Mouse (Mus musculus): ENCODE measurements around the gene Uba52. TPM values are rescaled to one million over a fixed set of nuclear protein-coding genes. Genes with fewer than 3 reads are reported as not detected.

The Uba52 gene
- polyA plus RNA-seq, 1 experiment from 2014 or later = 751 TPM

- Histone ChIP-seq H3K4me1 (peaks cover 57% of the 10 kb centered on the region), H3K27me3 (ENCODE audit: insufficient read depth, poor library complexity, severe bottlenecking) (no peaks in the 10 kb centered on the region), H3K4me3 (no peak overlapping the region), H3K9me3 (no peaks in the 10 kb centered on the region), H3K36me3 (peaks cover 11% of the 10 kb centered on the region; the same call in 1 of the 2 replicates), H3K27ac (peak overlapping the region; percentile 30; the same call in 1 of the 2 replicates)
- 76% methylated on average over 4 of the region's 4 CpGs for WGBS
- DNase-seq (ENCODE audit: low spot score) = no peak
Observed at GRCm38 (mm10) chr8:70463306-70463705, 47.3 kb downstream of the Uba52 start.

GRCm38 (mm10) chr8:70462516-70462813, 48.1 kb downstream of the Uba52 start:
- 0 out of 2 replicates have a peak overlapping the region, but pooled peaks have one; percentile 18 for H3K27ac ChIP-seq
- no peak for DNase-seq (ENCODE audit: low spot score)

GRCm38 (mm10) chr8:70461765-70462515, 48.7 kb downstream of the Uba52 start:
- Histone ChIP-seq H3K27me3 (ENCODE audit: insufficient read depth, poor library complexity, severe bottlenecking) (no peaks in the 10 kb centered on the region), H3K36me3 (peaks cover 10% of the 10 kb centered on the region; the same call in 1 of the 2 replicates), H3K9me3 (no peaks in the 10 kb centered on the region), H3K4me1 (peaks cover 57% of the 10 kb centered on the region), H3K4me3 (no peak overlapping the region), H3K27ac (peak overlapping the region; percentile 50; the same call in 1 of the 2 replicates)
- no peak for DNase-seq (ENCODE audit: low spot score)
- 77% methylated on average over 16 of the region's 16 CpGs for WGBS

More at GRCm38 (mm10) chr8:70462516-70462813, 48.1 kb downstream of the Uba52 start:
- no peak overlapping the region for H3K4me3 ChIP-seq
- H3K36me3 ChIP-seq = peaks cover 11% of the 10 kb centered on the region; the same call in 1 of the 2 replicates
- WGBS = 93% methylated on average over 8 of the region's 8 CpGs
- H3K27me3 ChIP-seq (ENCODE audit: insufficient read depth, poor library complexity, severe bottlenecking) = no peaks in the 10 kb centered on the region
- no peaks in the 10 kb centered on the region for H3K9me3 ChIP-seq
- peaks cover 57% of the 10 kb centered on the region for H3K4me1 ChIP-seq

- 63% methylated on average over 9 of the region's 9 CpGs for WGBS
- no peak for DNase-seq (ENCODE audit: low spot score)
- peaks cover 52% of the 10 kb centered on the region for H3K4me1 ChIP-seq
- H3K36me3 ChIP-seq = no peaks in the 10 kb centered on the region
- no peak overlapping the region for H3K4me3 ChIP-seq
- peak overlapping the region; percentile 50; the same call in 1 of the 2 replicates for H3K27ac ChIP-seq
- H3K9me3 ChIP-seq = no peaks in the 10 kb centered on the region
- no peaks in the 10 kb centered on the region for H3K27me3 ChIP-seq (ENCODE audit: insufficient read depth, poor library complexity, severe bottlenecking)
Observed at GRCm38 (mm10) chr8:70460606-70461005, 50.0 kb downstream of the Uba52 start.

DNA sequence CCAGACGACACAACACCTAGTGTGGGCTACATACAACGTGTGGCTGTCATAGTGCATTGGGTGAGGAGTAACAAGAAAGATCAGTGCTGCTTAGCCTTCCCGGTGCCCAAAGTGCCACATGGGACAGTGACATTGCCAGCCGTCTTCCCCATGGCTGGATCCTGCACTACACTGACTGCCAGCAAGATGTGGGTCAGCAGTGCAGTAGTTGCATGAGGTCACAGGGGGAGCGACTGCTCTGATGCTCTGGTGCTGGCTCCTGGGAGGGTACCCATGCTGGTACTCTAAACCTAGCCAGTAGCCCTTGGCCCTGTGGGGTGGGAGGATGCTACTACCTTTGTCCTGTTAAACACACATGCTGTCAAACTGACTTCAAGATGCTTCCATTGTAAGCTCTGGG, 50.4 kb downstream of the Uba52 start:
- Histone ChIP-seq H3K27ac (peak overlapping the region; percentile 50; the same call in 1 of the 2 replicates), H3K4me3 (no peak overlapping the region), H3K27me3 (ENCODE audit: insufficient read depth, poor library complexity, severe bottlenecking) (no peaks in the 10 kb centered on the region), H3K9me3 (no peaks in the 10 kb centered on the region), H3K4me1 (peaks cover 56% of the 10 kb centered on the region), H3K36me3 (no peaks in the 10 kb centered on the region)
- DNase-seq (ENCODE audit: low spot score) = no peak
- 88% methylated on average over 5 of the region's 5 CpGs for WGBS

- Histone ChIP-seq H3K36me3 (no peaks in the 10 kb centered on the region), H3K9me3 (no peaks in the 10 kb centered on the region), H3K4me1 (peaks cover 58% of the 10 kb centered on the region), H3K4me3 (no peak overlapping the region), H3K27ac (no peak overlapping the region), H3K27me3 (ENCODE audit: insufficient read depth, poor library complexity, severe bottlenecking) (no peaks in the 10 kb centered on the region)
- 92% methylated on average over 2 of the region's 2 CpGs for WGBS
- no peak for DNase-seq (ENCODE audit: low spot score)
Observed at GRCm38 (mm10) chr8:70459636-70460035, 51.0 kb downstream of the Uba52 start.

- no peaks in the 10 kb centered on the region for H3K9me3 ChIP-seq
- H3K27me3 ChIP-seq (ENCODE audit: insufficient read depth, poor library complexity, severe bottlenecking) = no peaks in the 10 kb centered on the region
- 64% methylated on average over 3 of the region's 3 CpGs for WGBS
- no peak overlapping the region for H3K4me3 ChIP-seq
- H3K4me1 ChIP-seq = peaks cover 61% of the 10 kb centered on the region
- DNase-seq (ENCODE audit: low spot score) = no peak
- H3K27ac ChIP-seq = 0 out of 2 replicates have a peak overlapping the region, but pooled peaks have one; percentile 5
- no peaks in the 10 kb centered on the region for H3K36me3 ChIP-seq
Observed at GRCm38 (mm10) chr8:70458462-70458861, 52.1 kb downstream of the Uba52 start.

Other genes starting within 250 kb of the Uba52 start
- gene Homer3, start 228.0 kb downstream of the Uba52 start, polyA plus RNA-seq (2016; fragmentation: Nextera tagmentation; extraction: Ambion mirVana) = 42.7 and 80.5 TPM in 2 replicates
- gene Ddx49, start 208.3 kb downstream of the Uba52 start, polyA plus RNA-seq (2016; fragmentation: Nextera tagmentation; extraction: Ambion mirVana) = 40.5 and 47.5 TPM in 2 replicates
- gene Cope, start 208.3 kb downstream of the Uba52 start, polyA plus RNA-seq (2016; fragmentation: Nextera tagmentation; extraction: Ambion mirVana) = 379 and 398 TPM in 2 replicates
- gene Cers1, start 195.0 kb downstream of the Uba52 start, polyA plus RNA-seq (2016; fragmentation: Nextera tagmentation; extraction: Ambion mirVana) = 1.4 TPM in 2 replicates
- gene Gdf1, start 181.0 kb downstream of the Uba52 start, polyA plus RNA-seq (2016; fragmentation: Nextera tagmentation; extraction: Ambion mirVana) = 1.9 and 4.2 TPM in 2 replicates
- 14.5 and 19.8 TPM in 2 replicates for gene Upf1, start 157.5 kb downstream of the Uba52 start, polyA plus RNA-seq (2016; fragmentation: Nextera tagmentation; extraction: Ambion mirVana)
- gene Comp, start 137.2 kb downstream of the Uba52 start, polyA plus RNA-seq (2016; fragmentation: Nextera tagmentation; extraction: Ambion mirVana) = 0.43 and 1.2 TPM in 2 replicates
- 13.0 and 15.8 TPM in 2 replicates for gene Crtc1, start 71.2 kb downstream of the Uba52 start, polyA plus RNA-seq (2016; fragmentation: Nextera tagmentation; extraction: Ambion mirVana)
- 15.6 and 15.7 TPM in 2 replicates for gene Klhl26, start 33.8 kb downstream of the Uba52 start, polyA plus RNA-seq (2016; fragmentation: Nextera tagmentation; extraction: Ambion mirVana)
- 1.2 and 3.6 TPM in 2 replicates for gene Tmem59l, start 23.4 kb downstream of the Uba52 start, polyA plus RNA-seq (2016; fragmentation: Nextera tagmentation; extraction: Ambion mirVana)
- gene Crlf1, start 17.6 kb downstream of the Uba52 start, polyA plus RNA-seq (2016; fragmentation: Nextera tagmentation; extraction: Ambion mirVana) = 1.8 and 3.2 TPM in 2 replicates
- gene Rex1bd, start 4.0 kb downstream of the Uba52 start, polyA plus RNA-seq (2016; fragmentation: Nextera tagmentation; extraction: Ambion mirVana) = 127 and 128 TPM in 2 replicates
- 295 and 310 TPM in 2 replicates for gene Fkbp8, start 16.9 kb upstream of the Uba52 start, polyA plus RNA-seq (2016; fragmentation: Nextera tagmentation; extraction: Ambion mirVana)
- 67.0 and 68.3 TPM in 2 replicates for gene Kxd1, start 17.2 kb upstream of the Uba52 start, polyA plus RNA-seq (2016; fragmentation: Nextera tagmentation; extraction: Ambion mirVana)
- 15.8 and 18.5 TPM in 2 replicates for gene Ell, start 28.7 kb upstream of the Uba52 start, polyA plus RNA-seq (2016; fragmentation: Nextera tagmentation; extraction: Ambion mirVana)
- gene Isyna1, start 83.6 kb upstream of the Uba52 start, polyA plus RNA-seq (2016; fragmentation: Nextera tagmentation; extraction: Ambion mirVana) = 192 and 214 TPM in 2 replicates
- 67.3 and 107 TPM in 2 replicates for gene Ssbp4, start 98.1 kb upstream of the Uba52 start, polyA plus RNA-seq (2016; fragmentation: Nextera tagmentation; extraction: Ambion mirVana)
- 0.15 and 1.4 TPM in 2 replicates for gene Lrrc25, start 105.4 kb upstream of the Uba52 start, polyA plus RNA-seq (2016; fragmentation: Nextera tagmentation; extraction: Ambion mirVana)
- 0.43 and 1.6 TPM in 2 replicates for gene Gdf15, start 121.7 kb upstream of the Uba52 start, polyA plus RNA-seq (2016; fragmentation: Nextera tagmentation; extraction: Ambion mirVana)
- 38.0 and 42.0 TPM in 2 replicates for gene Pgpep1, start 149.6 kb upstream of the Uba52 start, polyA plus RNA-seq (2016; fragmentation: Nextera tagmentation; extraction: Ambion mirVana)
- 344 and 410 TPM in 2 replicates for gene Lsm4, start 162.4 kb upstream of the Uba52 start, polyA plus RNA-seq (2016; fragmentation: Nextera tagmentation; extraction: Ambion mirVana)
- gene Jund, start 188.1 kb upstream of the Uba52 start, polyA plus RNA-seq (2016; fragmentation: Nextera tagmentation; extraction: Ambion mirVana) = 76.3 and 116 TPM in 2 replicates
- gene Iqcn, start 192.7 kb upstream of the Uba52 start, polyA plus RNA-seq (2016; fragmentation: Nextera tagmentation; extraction: Ambion mirVana) = not detected in 2 replicates
- not detected in 2 replicates for gene Gm3336, start 207.7 kb upstream of the Uba52 start, polyA plus RNA-seq (2016; fragmentation: Nextera tagmentation; extraction: Ambion mirVana)
- gene Pde4c, start 212.9 kb upstream of the Uba52 start, polyA plus RNA-seq (2016; fragmentation: Nextera tagmentation; extraction: Ambion mirVana) = 0.45 and 0.48 TPM in 2 replicates
- 11.2 and 14.2 TPM in 2 replicates for gene Rab3a, start 243.9 kb upstream of the Uba52 start, polyA plus RNA-seq (2016; fragmentation: Nextera tagmentation; extraction: Ambion mirVana)

All from heart, embryonic 10.5 days (tissue).